Mouse (Mus musculus) neural tube, embryonic 12.5 days (tissue): ENCODE results near the gene Rala. TPM values are rescaled to one million over a fixed set of nuclear protein-coding genes. Genes with fewer than 3 reads are reported as not detected.

Experiments
- polyA plus RNA-seq: library from polyadenylated mRNA; unstranded; fragments of >200 nt; fragmentation: Nextera tagmentation; extraction: Ambion mirVana; gene quantifications from 2 replicates; pipeline ENCODE4 v1.2.1, GENCODE M21; 2016

Gene Rala
- polyA plus RNA-seq, 1 experiment from 2014 or later, result 156 TPM

Other genes starting within 250 kb of the Rala start
- gene Mplkip, start 249.0 kb downstream of the Rala start, polyA plus RNA-seq, result 52.9 and 58.7 TPM in 2 replicates
- gene Sugct, start 248.7 kb downstream of the Rala start, polyA plus RNA-seq, result 3.7 and 4.0 TPM in 2 replicates
- 20.6 and 26.1 TPM in 2 replicates for gene Cdk13, start 139.1 kb downstream of the Rala start, polyA plus RNA-seq
- 88.2 and 91.5 TPM in 2 replicates for gene Yae1d1, start 49.1 kb upstream of the Rala start, polyA plus RNA-seq